Mouse (Mus musculus): ENCODE data around the gene Rhox3f.
"Not testable (repeated sequence)": the region's sequence is repeated elsewhere in the genome, so short reads cannot be mapped to it uniquely, and the experiment has no call there.

DNA sequence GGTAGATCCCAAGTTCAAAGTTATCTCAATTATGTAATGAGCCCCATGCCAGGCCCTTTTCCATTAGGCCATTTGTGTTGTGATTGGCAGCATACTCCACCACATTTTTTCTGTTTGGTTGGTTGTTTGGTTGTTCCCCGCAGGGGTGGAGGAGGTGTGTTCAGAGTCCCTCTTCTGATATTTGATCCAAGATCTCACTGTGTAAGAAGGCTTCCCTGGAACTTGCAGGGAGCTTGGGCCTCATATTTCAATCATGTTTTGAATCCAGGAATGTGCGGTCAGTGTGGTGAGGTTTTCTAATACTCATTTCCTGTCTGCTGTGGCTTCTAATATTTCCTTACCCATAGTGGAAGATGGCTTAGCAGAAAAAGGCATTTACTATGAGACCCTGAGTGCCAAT, 8.2 kb upstream of the Rhox3f start:
- not testable (repeated sequence) for TF ChIP-seq CTCF, POLR2A (IDR thresholded peaks at IDR 0.05; ENCODE audit: extremely low read depth, insufficient read depth, low read length)

Data from cortical plate, adult 2 months (tissue).